Mouse (Mus musculus) WW6 (cell line): ENCODE measurements around the gene Prune1.

Experiments
- DNase-seq: peaks from one replicate; pipeline ENCODE4 v3.0.0-alpha.2; 2013; ENCODE audit warnings: low read depth, low spot score

Gene Prune1

DNA sequence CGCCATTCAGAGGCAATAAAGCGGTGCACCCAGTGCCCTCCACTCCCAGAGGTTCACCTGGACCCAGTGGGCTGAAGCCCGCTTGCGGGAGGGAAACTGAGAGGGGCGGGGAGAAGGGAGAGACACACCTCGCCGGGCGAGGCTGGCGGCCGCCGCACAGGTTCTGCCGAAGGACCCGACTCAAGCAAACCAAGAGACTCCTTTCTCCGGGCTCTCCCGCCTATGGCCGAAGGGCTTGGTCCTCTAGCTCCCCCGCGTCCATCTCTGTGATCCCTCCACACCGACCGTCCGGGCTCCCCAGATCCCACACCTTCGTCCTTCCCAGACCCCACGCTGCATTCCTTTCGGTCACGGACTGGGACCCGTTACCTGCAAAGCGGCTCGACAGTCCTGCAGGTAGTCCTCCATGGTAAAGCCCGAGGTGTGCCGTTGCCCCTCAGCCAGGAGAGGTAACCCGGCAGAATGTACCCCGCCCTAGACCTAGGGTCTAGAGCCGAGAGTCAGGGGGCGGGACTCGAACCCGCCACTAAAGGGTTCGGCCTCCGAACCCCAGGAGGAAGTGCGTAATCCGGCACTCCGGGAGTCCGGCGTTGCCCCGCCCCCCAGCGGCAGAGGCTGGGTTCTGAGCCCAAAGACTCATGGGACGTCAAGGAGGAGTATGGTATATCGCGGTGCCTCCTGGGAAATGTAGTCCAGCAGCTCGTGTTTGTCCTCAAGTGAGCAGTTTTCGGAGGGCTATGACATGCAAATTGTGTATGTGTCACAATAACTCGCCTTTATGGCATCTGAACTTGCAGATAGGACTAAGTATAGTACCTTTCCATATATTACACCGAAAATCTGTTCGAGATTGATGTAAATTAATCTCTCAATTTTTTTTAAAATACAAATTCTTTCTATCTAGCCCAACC is at the start of gene Prune1, which contains the start of gene Mindy1:
TSS of gene Prune1 (minus strand) at position 861 of the 911 bp plus-strand sequence.
TSS of gene Mindy1 (plus strand) at position 130 of the 911 bp plus-strand sequence.
- DNase-seq = peak; percentile 97

DNA sequence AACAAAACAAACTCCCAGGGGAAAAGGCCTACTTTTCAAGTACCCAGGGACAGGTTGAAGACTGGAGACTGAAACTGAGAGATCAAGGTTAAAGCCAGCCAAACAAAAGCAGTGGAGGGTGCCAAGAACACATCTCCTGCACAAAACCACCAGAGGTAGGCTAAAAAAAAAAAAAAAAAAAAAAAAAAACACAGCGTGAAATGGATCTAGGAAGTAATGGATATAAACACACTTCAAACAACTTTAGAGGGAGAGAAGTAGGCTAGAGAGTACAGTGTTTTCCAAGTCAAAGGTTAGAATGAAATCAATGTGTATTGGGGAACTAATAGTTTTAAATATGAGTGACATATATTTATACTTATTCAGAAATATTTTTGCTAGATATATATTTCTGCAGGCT is 49.7 kb upstream of the Prune1 start:
- no peak for DNase-seq

DNA sequence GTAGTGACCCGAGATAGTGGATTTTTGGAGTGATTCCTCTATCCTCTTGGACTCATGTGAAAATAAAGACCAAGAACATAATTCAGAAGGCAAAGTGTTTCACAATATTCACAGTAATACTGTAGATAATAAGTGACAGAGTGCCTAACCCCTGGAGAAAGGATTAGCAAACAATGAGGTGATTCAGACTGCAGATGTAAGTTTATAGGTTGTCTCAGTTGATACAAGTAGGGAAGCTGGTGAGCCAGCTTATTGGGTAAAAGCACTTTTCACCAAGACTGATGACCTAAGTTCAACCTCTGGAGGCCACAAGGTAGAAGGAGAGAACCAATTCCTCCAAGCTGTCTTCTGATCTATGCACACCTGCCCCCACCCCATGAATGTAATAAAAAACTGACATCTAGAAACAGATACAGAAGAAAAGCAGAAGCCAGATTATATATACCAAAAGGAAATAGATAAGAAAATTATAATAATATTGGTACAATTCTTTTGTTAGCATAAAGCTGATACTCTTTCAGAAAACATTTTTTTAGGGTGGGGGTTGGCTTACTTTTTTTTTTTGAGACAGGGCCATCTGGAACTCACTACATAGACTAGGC is 47.0 kb upstream of the Prune1 start:
- DNase-seq = no peak

DNA sequence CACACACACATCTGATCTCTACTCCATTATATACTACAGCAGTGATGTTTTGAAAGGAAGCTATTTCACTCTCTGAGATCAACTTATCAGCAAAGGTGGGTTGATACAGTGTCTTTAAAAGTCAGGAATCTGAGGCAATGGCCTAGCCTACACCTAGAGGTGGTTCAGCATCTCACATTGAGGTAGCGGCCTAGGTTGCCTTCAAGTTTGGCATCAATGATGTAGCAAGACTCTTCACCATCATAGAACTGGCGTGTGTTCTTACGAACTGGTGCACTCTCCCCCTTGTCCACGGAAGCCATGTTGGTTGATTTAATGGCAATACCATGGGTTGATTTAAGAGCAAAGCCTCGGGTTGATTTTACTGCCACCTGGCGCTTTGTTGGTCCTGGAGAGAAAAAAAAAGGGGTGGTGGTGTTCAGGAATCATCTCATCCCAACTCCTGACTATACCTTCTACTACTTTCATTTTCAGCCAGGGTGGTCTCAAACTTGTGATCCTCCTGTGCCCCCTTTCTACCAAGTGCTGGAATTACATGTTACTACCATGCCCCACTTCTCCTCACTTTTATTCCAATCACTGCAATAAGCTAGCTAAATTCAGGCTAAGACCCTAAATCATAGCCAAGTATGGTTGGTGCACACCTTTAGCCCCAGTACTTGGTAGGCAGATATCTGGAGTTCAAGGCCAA is 42.7 kb upstream of the Prune1 start:
- no peak for DNase-seq

DNA sequence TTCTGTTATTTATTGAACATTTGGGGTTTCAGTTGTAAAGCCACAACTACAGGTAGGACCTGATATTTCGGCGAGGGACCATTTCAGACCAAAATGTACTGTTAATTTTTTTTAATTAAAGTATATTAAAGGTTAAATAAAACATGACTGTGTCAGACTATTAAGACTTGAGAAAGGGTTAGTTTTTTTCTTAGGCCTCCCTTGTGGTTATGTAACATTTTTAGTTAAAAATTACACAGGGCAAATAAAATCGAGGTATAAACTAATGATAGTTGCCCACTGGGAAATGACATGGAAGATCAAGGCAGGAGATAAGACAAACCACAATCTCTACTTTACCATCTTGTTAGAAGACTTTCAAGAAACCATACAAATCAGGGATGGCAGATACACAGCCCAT is 41.6 kb upstream of the Prune1 start:
- no peak for DNase-seq

DNA sequence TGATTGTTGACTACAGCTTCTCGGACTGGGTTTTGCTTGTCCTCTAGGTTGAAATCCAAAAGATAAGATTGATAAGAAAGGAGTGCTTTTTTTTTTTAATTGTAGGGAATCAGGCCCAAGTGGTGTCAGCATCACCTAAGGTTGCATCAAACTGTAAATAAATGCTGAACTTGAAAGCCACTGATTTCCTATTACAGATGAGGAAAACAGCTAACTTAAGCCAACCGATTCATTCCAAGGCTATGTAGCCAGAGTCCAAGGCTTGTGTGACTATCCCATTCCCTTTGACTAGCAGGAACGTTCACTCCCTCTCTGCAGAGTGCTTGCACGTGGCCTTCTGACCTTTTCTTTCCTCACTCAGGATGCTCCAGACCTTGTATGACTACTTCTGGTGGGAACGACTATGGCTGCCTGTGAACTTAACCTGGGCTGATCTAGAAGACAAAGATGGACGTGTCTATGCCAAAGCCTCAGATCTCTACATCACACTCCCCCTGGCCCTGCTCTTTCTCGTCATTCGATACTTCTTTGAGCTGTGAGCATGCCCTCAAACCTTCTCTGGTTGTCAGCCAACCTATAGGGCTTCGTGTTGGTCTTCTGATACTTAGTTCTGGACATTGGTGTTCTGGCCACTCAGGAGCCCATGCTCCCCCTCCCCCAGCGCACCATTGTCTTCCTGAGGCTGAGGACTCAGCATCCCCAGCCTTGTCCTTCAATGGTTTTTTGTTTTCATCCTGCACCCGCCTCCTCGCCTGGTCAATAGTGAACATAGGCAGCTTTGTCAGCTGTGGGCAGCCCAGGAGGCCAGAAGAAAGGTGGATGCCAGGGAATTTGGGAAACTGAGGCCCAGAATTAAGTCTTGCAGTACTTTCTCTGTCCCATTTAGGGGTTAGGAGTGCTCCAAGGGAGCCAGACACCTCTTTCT is 38.1 kb upstream of the Prune1 start:
- DNase-seq = no peak

DNA sequence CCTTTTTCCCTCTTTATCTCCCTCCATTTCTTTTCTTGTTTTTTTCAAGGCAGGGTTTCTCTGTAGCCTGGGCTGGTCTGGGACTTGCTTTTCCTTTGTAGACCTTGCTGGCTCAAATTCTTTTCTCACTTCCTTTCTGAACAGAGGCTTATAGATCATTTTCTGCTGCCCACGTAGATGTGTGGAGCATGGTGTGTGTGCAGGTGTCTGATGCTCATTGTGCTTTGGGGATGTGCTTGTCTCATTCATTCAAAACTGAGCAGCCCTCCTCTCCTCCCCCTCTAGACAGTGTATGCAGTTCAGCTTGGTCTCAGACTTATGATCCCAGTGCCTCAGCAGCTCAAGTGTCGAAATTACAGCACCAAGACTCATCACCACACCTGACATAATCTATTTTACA is 37.2 kb upstream of the Prune1 start:
- no peak for DNase-seq

DNA sequence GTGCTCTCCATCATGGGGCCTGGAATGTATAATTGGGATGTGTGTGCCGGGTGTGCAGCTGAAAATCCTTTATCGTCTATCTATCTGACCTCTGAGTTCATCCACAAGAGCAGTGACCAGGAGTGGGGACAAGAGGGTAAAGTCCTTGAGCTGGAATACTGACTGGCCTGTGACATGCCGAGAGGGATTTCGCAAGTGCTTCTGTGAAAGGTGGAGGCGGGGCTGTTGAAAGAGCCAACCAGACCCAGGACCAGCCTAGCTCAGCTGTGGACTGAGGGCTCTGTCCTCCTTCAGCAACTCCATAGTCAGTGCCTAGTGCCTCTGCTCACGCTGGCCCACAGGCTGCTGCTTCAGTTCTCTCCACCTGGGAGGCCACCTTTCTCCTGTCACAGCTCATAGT is 36.7 kb upstream of the Prune1 start:
- no peak for DNase-seq

DNA sequence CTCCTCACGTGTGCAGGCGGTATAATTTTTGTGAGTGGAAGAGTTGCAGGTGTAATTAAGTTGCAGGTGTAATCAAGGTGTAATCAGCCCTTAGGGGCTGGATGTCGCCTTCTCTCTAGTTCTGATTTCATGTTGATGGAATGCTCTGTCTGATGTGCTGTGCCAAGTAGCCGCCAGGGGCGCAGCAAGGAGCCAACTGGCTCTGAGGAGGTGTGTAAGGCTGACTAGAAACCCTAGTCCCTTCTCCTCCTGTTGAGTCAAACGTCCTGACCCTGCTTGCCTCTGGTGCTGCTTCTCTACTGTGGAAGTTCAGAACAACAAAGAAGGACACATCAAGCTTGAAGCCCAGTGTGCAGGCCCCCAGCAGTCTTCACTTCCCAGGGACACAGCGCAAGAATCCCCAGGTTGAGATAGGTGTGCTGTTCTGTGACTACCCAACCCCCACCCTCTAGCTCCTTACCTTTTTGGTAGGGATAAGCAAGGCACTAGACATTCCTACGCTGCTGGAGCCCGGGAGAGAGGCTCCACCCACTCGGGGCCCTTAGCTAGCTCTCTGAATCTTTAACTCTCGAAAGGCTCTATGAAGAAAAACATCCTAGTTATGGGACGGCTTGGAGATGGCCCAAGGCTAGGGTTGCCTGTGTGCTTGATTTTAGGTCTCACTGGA is 35.7 kb upstream of the Prune1 start:
- peak; percentile 71 for DNase-seq

DNA sequence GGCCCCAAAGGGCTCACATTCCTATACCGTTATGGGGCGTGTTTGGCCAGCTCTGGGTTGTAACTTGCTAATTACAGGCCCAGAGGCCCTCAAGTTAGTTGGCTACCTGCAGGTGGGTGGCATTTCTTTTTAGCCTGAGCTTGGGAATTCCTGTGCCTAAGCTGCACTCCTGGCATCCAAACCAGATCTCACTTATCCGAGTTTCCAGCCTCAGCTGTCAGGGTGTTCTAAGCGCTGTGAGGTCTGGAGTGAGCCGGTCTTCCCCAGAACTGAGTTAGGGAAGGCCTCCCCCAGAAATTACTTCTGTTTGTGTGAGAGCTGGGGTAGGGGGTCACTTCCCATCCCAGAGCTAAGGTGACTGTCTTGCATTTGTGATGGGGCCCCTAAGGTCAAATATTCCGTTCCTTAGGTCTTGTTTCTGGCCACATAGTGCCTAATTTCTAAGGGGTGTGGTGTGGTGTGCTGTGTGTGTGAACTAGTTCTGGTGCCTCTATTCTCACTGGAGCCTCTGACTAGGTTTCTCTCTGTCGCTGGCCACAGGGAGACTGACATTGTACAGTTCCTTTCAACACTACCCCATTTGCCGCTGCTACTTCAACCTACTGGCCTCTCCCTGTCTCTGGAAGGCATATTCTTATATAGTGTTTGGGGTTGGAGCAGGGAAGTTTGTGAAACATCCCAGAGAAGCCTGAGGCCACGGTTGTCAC is 34.1 kb upstream of the Prune1 start:
- DNase-seq = no peak

DNA sequence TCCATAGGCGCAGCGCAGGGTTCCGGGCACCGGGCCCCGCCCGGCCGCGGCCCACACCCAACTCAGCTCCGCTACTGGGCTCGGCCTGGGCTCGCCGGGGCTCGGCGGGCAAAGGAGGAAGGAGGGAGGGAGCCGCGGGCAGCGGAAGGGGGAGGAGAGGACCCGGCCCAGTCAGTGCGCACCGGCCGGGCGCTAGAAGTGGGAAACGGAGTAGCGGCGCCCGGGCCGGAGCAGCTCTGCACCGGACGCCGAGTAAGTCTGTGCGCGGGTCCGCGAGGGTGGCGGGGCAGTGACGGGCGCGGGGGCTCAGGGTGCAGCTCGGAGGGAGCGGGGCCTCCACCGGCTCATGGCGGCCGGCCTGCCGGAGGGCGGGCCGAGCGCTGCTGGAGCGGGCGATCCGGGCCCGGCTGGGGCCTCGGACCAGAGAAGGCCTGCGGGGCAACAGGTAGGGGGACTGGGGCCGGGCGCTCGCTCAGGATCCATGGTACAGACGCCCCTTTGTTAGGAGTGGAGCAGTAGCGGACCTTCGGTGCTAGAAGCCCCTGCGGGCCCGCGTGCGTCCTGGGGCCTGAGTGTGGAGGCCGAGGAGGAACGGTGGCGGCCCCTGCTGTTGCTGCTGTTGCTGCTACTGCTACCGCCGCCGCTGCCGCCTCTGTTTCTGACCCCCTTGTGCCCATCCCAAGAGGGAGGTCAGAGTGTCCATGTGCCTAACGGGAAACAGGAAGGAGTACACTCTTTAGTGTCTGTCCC is 33.4 kb upstream of the Prune1 start:
- DNase-seq = peak; percentile 59

DNA sequence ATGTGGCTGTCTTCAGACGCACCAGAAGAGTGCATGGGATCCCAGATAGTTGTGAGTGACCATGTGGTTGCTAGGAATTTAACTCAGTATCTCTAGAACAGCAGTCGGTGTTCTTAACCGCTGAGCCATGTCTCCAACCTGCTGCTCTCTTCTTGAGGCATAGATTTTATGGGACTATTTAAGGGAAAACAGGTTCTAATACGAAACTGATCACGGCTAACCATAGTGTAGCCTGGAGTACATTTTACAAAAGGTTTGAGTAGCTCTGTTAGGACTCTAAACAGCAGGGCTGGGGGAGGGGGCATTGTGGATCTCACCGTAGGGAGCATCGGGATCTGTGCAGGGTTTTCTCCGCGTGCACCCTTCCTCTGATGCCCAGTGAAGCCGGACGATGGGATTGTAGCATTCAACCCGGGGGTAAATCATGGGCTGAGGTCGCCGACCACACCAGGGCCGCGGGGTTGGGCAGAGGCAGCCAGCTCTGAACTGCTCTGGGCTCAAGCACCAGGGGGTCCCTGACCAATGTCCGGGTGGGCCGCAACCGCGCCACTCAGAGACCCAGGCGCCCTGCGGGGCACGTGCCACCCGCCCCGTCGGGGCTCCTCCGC is 32.7 kb upstream of the Prune1 start, which contains the start of gene Cers2:
TSS of gene Cers2 (plus strand) at position 306 of the 608 bp plus-strand sequence.
- no peak for DNase-seq

DNA sequence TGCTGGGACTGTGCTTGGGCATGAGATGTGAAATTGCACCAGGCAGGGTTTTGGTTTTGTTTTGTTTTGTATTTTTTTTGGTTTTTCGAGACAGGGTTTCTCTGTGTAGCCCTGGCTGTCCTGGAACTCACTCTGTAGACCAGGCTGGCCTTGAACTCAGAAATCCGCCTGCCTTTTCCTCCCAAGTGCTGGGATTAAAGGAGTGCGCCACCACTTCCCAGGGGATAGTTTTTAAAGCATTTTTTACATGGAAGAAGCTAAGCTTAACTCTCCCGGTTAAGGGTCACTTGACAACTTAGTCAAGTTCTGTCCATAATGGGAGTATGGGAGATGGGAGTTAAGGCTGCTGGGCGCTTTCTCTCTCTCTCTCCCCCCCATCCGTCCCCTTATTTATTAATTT is 32.2 kb upstream of the Prune1 start:
- DNase-seq = no peak

DNA sequence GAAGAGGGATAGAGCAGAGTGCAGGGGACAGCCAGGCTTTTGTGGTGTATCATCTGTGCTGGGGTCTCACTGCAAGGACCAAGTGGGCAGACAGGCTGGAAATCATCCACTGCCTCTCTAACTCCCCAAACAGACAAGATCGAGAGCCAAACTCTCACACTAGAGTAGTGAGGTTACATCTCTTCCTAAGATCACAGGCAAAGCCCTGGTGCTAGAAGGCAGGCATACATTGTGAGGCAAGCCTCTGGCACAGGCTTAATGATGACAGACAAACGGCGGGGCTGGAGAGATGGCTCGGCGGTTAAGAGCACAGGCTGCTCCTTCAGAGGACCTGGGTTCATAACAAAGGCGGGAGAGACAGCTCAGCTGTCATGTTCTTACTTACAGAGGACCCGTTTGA is 31.6 kb upstream of the Prune1 start:
- DNase-seq = no peak

DNA sequence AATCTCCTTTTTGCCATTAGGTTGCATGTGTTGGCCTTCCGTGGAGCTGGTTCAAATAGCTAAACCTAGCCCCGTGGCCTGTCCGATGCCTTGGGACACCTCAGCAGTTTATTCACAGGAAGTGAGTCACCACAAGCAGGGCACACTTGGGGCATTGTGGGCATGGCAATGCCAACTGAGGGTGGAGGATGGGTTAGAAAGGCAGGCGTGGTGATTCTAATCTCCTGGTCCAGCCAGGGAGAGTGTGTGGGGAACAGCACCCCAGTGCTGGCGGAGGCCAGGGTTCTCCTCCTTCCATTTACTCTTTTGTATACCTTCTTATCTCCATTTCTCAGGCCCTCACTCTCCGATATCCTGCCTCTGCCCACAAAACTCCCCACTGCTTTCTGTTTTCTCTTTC is 30.7 kb upstream of the Prune1 start:
- no peak for DNase-seq

DNA sequence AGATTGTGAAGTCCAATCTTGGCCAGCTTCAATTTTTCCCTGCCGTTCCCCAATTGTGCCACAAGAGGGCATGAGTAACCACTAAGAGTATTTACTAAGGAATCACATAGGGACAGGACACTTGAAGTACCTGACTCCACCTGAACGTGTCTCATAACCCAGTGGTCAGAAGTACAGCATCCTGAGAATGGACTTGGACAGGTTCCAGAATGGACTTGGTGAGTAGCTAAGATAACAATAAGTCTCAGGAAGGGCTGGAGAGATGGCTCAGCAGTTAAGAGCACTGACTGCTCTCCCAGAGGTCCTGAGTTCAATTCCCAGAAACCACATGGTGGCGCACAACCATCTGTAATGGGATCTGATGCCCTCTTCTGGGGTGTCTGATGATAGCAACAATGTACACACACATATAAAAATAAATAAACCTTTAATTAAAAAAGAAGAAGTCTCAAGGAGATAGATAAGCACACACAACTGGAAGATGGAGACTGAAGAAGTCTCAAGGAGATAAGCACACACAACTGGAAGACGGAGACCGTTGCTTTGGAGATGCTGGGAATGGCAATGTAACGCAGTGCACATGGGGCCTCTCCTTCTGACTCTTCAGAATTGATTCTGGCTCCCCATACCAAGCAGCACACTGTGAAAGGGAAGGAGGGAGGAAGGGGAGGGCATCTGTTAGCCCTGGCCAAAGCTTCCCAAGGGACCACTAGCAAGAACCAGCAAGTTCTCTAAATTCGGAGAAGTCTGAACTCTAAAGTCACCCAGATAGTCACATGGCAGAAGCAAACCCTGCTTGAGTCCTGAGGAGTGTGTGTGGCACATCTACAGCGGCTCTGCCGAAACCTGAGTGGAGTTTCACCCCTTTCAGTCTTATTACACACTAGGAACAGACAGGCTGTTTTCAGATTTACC is 29.3 kb upstream of the Prune1 start:
- peak; percentile 63 for DNase-seq

DNA sequence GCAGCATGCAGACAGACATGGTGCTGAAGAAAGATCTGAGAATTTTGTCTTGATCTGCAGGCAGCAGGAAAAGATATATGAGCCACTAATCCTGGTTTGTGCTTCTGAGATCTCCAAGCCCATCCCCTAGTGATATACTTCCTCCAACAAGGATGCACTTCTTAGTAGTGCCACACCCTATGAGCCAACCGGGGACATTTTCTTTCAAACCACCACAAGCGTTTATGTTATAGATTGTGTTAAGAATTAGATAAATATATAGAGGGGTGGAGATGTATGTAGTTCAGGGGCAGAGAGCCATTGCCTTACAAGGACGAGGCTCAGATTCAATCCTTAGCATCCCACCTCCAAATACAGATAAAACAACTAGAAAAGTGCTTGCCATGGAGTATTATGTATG is 28.6 kb upstream of the Prune1 start:
- no peak for DNase-seq

DNA sequence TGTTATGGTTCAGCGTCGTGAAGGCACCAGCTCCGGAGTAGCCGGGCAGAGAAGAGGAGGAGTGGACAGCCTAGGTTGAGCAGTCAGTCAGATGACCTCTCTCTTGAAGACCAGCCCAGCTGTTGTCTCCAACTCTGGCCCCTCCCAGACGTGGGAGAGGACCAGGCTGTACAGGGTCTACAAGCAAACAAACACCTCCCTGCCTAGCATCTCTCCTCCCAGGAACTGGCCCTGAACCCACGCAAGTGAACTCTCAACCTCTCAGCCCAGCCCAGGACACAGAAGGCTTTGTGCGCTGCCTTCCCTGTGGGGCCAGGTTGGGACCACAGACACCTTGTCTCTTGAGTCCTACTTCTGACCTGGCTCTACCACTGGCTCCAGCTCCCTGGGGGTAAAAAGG is 25.2 kb upstream of the Prune1 start, which contains the start of gene Anxa9:
TSS of gene Anxa9 (minus strand) at position 77 of the 400 bp plus-strand sequence.
- DNase-seq = no peak
